Mouse (Mus musculus): Measurements from ENCODE around the gene Habp4.

Gene Habp4

GRCm38 (mm10) chr13:64178000-64178399 lies 16.4 kb downstream of the Habp4 start:
- DNase-seq (ENCODE audit: extremely low read depth, low read depth), result no peak

GRCm38 (mm10) chr13:64178746-64179652 lies 17.4 kb downstream of the Habp4 start:
- no peak for DNase-seq (ENCODE audit: extremely low read depth, low read depth)

- no peak for DNase-seq (ENCODE audit: extremely low read depth, low read depth)
Observed at GRCm38 (mm10) chr13:64180300-64180699, 18.7 kb downstream of the Habp4 start.

GRCm38 (mm10) chr13:64180888-64181287 lies 19.3 kb downstream of the Habp4 start:
- peak; percentile 43 for DNase-seq (ENCODE audit: extremely low read depth, low read depth)

- DNase-seq (ENCODE audit: extremely low read depth, low read depth), result no peak
Observed at GRCm38 (mm10) chr13:64182091-64182490, 20.5 kb downstream of the Habp4 start.

- DNase-seq (ENCODE audit: extremely low read depth, low read depth), result no peak
Observed at GRCm38 (mm10) chr13:64183583-64183982, 22.0 kb downstream of the Habp4 start.

- no peak for DNase-seq (ENCODE audit: extremely low read depth, low read depth)
Observed at GRCm38 (mm10) chr13:64184361-64184760, 22.7 kb downstream of the Habp4 start.

- no peak for DNase-seq (ENCODE audit: extremely low read depth, low read depth)
Observed at GRCm38 (mm10) chr13:64185176-64185575, 23.6 kb downstream of the Habp4 start.

GRCm38 (mm10) chr13:64185586-64185985 lies 24.0 kb downstream of the Habp4 start:
- DNase-seq (ENCODE audit: extremely low read depth, low read depth), result no peak

- DNase-seq (ENCODE audit: extremely low read depth, low read depth), result no peak
Observed at GRCm38 (mm10) chr13:64186516-64186915, 24.9 kb downstream of the Habp4 start.

GRCm38 (mm10) chr13:64187065-64187464 lies 25.4 kb downstream of the Habp4 start:
- no peak for DNase-seq (ENCODE audit: extremely low read depth, low read depth)

GRCm38 (mm10) chr13:64197899-64198298 lies 36.3 kb downstream of the Habp4 start:
- DNase-seq (ENCODE audit: extremely low read depth, low read depth), result no peak

- DNase-seq (ENCODE audit: extremely low read depth, low read depth), result no peak
Observed at GRCm38 (mm10) chr13:64198310-64198709, 36.7 kb downstream of the Habp4 start.

- peak; percentile 57 for DNase-seq (ENCODE audit: extremely low read depth, low read depth)
Observed at GRCm38 (mm10) chr13:64200911-64201310, 39.3 kb downstream of the Habp4 start.

- no peak for DNase-seq (ENCODE audit: extremely low read depth, low read depth)
Observed at GRCm38 (mm10) chr13:64204726-64205125, 43.1 kb downstream of the Habp4 start.

GRCm38 (mm10) chr13:64205186-64205585 lies 43.6 kb downstream of the Habp4 start:
- DNase-seq (ENCODE audit: extremely low read depth, low read depth), result no peak

- DNase-seq (ENCODE audit: extremely low read depth, low read depth), result no peak
Observed at GRCm38 (mm10) chr13:64208146-64208545, 46.5 kb downstream of the Habp4 start.

GRCm38 (mm10) chr13:64211995-64212603 lies 50.5 kb downstream of the Habp4 start:
- no peak for DNase-seq (ENCODE audit: extremely low read depth, low read depth)

- DNase-seq (ENCODE audit: extremely low read depth, low read depth), result no peak
Observed at GRCm38 (mm10) chr13:64214891-64215290, 53.3 kb downstream of the Habp4 start.

- DNase-seq (ENCODE audit: extremely low read depth, low read depth), result no peak
Observed at GRCm38 (mm10) chr13:64225738-64226137, 64.1 kb downstream of the Habp4 start.

- DNase-seq (ENCODE audit: extremely low read depth, low read depth), result no peak
Observed at GRCm38 (mm10) chr13:64226725-64227124, 65.1 kb downstream of the Habp4 start.

- no peak for DNase-seq (ENCODE audit: extremely low read depth, low read depth)
Observed at GRCm38 (mm10) chr13:64233139-64233538, 71.5 kb downstream of the Habp4 start.
